ENCODE assay signal across 20 mouse cellular contexts in the genomic region with DNA sequence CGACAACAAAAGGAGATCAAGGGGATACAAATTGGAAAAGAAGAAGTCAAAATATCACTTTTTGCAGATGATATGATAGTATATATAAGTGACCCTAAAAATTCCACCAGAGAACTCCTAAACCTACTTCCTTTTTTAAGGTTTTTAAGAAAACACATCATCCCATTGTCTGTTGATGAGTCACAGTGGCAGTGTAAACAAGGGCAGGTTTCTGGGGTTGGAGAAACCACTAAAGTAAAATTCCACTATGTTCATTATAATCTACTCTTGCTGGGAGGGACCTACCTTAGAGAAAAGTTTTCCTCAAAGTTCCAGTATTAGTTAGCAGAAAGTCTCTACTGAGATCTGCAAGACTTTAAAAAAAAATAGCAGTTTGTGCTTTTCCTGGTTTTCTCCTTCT.
DNase-seq lines count a peak whose midpoint lies in the region; ATAC-seq and TF ChIP-seq lines count a peak whose summit lies in the region.
"Had no signal": no experiment of that assay in that cellular context is flagged by ENCODE, and none has a peak within 500 bp of the region (broad histone marks: within the 10 kb centered on the region; RNA-seq: fewer than 3 reads in every experiment).

No protein-coding gene starts in this region.

- CTCF ChIA-PET in Patski (lab: Charles Lee): no interaction called here

- peak; percentile 3 for DNase-seq in heart, adult 11 months
- DNase-seq in Patski (ENCODE audit: low read depth, low spot score): no peak
- DNase-seq in embryo, embryonic 11 days: no peak
- DNase-seq in embryonic facial prominence, embryonic 10.5 days (ENCODE audit: low spot score): no peak
- DNase-seq: adrenal gland, adult 2 months; adrenal gland, postnatal 10 days; adrenal gland, postnatal 25 days; cerebellum, adult 11 months; cerebellum, adult 18-20 months; cerebellum, adult 8-10 months; cerebellum, postnatal 10 days; cerebellum, postnatal 25 days; forebrain, postnatal 0 days had no signal

- no peak overlapping the region for H3K4me2 ChIP-seq in heart, embryonic 12.5 days
- H3K4me2 ChIP-seq: embryonic facial prominence, embryonic 12.5 days; forebrain, embryonic 13.5 days; forebrain, embryonic 15.5 days had no signal

- no peaks in the 10 kb centered on the region for H3K27me3 ChIP-seq in heart, embryonic 12.5 days (replicated peaks)
- no peaks in the 10 kb centered on the region for H3K27me3 ChIP-seq in Patski
- H3K27me3 ChIP-seq in embryonic facial prominence, embryonic 10.5 days (replicated peaks; ENCODE audit: low read depth, poor library complexity, severe bottlenecking): no peaks in the 10 kb centered on the region
- H3K27me3 ChIP-seq: CH12.LX; embryonic facial prominence, embryonic 12.5 days; forebrain, embryonic 13.5 days; forebrain, embryonic 15.5 days had no signal

- no peaks in the 10 kb centered on the region for H3K36me3 ChIP-seq in heart, embryonic 12.5 days
- H3K36me3 ChIP-seq in embryonic facial prominence, embryonic 10.5 days (replicated peaks): no peaks in the 10 kb centered on the region
- H3K36me3 ChIP-seq: embryonic facial prominence, embryonic 12.5 days; forebrain, embryonic 15.5 days; G1E had no signal

- POLR2A ChIA-PET in Patski (lab: Charles Lee): no interaction called here

- no peak for ATAC-seq in heart, embryonic 12.5 days (ENCODE audit: insufficient number of reproducible peaks, low FRiP score)
- ATAC-seq in Patski: peak; percentile 71
- ATAC-seq: CD4-positive, CD25-positive, alpha-beta regulatory T cell, adult 4 months; forebrain, embryonic 13.5 days; forebrain, embryonic 15.5 days; forebrain, postnatal 0 days had no signal

- no peak for TF ChIP-seq CTCF in Patski (IDR thresholded peaks at IDR 0.05)

- no peak overlapping the region for H3K4me3 ChIP-seq in heart, embryonic 12.5 days
- H3K4me3 ChIP-seq in embryonic facial prominence, embryonic 10.5 days: no peak overlapping the region
- H3K4me3 ChIP-seq: embryonic facial prominence, embryonic 12.5 days; forebrain, embryonic 13.5 days; forebrain, embryonic 15.5 days had no signal

- no peaks in the 10 kb centered on the region for H3K9me3 ChIP-seq in heart, embryonic 12.5 days (replicated peaks)
- H3K9me3 ChIP-seq in embryonic facial prominence, embryonic 10.5 days: no peaks in the 10 kb centered on the region
- H3K9me3 ChIP-seq: embryonic facial prominence, embryonic 12.5 days; forebrain, embryonic 13.5 days; forebrain, embryonic 15.5 days had no signal

- no peak overlapping the region for H3K9ac ChIP-seq in heart, embryonic 12.5 days
- H3K9ac ChIP-seq: embryonic facial prominence, embryonic 12.5 days; forebrain, embryonic 13.5 days; forebrain, embryonic 15.5 days; forebrain, postnatal 0 days had no signal

- in situ Hi-C loops in Patski (cut with MboI; ENCODE audit: low pct_unique_long_range_greater_than_20kb): no loop called here

- H3K4me1 ChIP-seq in heart, embryonic 12.5 days (replicated peaks): no peaks in the 10 kb centered on the region
- H3K4me1 ChIP-seq in embryonic facial prominence, embryonic 10.5 days: no peaks in the 10 kb centered on the region
- H3K4me1 ChIP-seq: embryonic facial prominence, embryonic 12.5 days; forebrain, embryonic 13.5 days; forebrain, embryonic 15.5 days had no signal

- H3K27ac ChIP-seq in heart, embryonic 12.5 days (ENCODE audit: poor library complexity, severe bottlenecking): no peak overlapping the region
- no peak overlapping the region for H3K27ac ChIP-seq in embryonic facial prominence, embryonic 10.5 days (replicated peaks)
- H3K27ac ChIP-seq: embryonic facial prominence, embryonic 12.5 days; forebrain, embryonic 13.5 days; forebrain, embryonic 15.5 days had no signal

- WGBS in heart, embryonic 12.5 days: 59% methylated on average over 1 of the region's 1 CpGs
- 70% methylated on average over 1 of the region's 1 CpGs for WGBS in embryonic facial prominence, embryonic 10.5 days
